Mouse (Mus musculus) cortical plate, adult 2 months (tissue): ENCODE measurements at regions not wholly inside any gene's neighbourhood (a gene's known extent, or its start where the extent isn't known, plus 50 kb on each side); places are given as distances from the start of the nearest gene placed in this dataset.

ENCODE experiments used
- CTCF ChIP-seq: fragments of 200-500 bp; IDR thresholded peaks from 2 replicates; pipeline ENCODE4 v1.5.1; 2011; ENCODE audit warnings: mild to moderate bottlenecking, control low read depth, low read length; ENCODE audit not compliant: insufficient read depth; ENCODE audit errors: extremely low read depth
- POLR2A ChIP-seq: fragments of 200-500 bp; IDR thresholded peaks from 2 replicates; pipeline ENCODE4 v1.6.1; 2011; ENCODE audit warnings: mild to moderate bottlenecking, low read length, control low read depth; ENCODE audit not compliant: insufficient read depth; ENCODE audit errors: extremely low read depth

- TF ChIP-seq POLR2A (no peak), CTCF (no peak)
Observed at GRCm38 (mm10) chr17:27303633-27304479, 99.6 kb upstream of the Lemd2 start.
